8 mouse cellular contexts compared by ENCODE assay signal in genomic region chr9:62295006-62295698, GRCm38 (mm10). TPM values are rescaled to one million over a fixed set of nuclear protein-coding genes. Genes with fewer than 3 reads are reported as not detected.
DNase-seq lines count a peak whose midpoint lies in the region; ATAC-seq and TF ChIP-seq lines count a peak whose summit lies in the region.

No protein-coding gene starts in this region.

- H3K27ac ChIP-seq in midbrain, embryonic 14.5 days (replicated peaks; ENCODE audit: low read depth, low read length): no peak overlapping the region
- no peak overlapping the region for H3K27ac ChIP-seq in midbrain, embryonic 13.5 days
- no peak overlapping the region for H3K27ac ChIP-seq in limb, embryonic 14.5 days (replicated peaks; ENCODE audit: low read depth, low read length)

- no peaks in the 10 kb centered on the region for H3K9me3 ChIP-seq in midbrain, embryonic 14.5 days (ENCODE audit: control insufficient read depth, low read length)
- no peaks in the 10 kb centered on the region for H3K9me3 ChIP-seq in midbrain, embryonic 13.5 days
- H3K9me3 ChIP-seq in limb, embryonic 14.5 days (ENCODE audit: control insufficient read depth, low read length): no peaks in the 10 kb centered on the region

- no peaks in the 10 kb centered on the region for H3K4me1 ChIP-seq in midbrain, embryonic 14.5 days (ENCODE audit: control insufficient read depth, insufficient read depth, low read length)
- H3K4me1 ChIP-seq in midbrain, embryonic 13.5 days (replicated peaks): peaks cover 9% of the 10 kb centered on the region; the same call in 1 of the 2 replicates
- no peaks in the 10 kb centered on the region for H3K4me1 ChIP-seq in limb, embryonic 14.5 days (ENCODE audit: control insufficient read depth, insufficient read depth, low read length)

- peak; percentile 93 for DNase-seq in midbrain, embryonic 14.5 days
- peak; percentile 50 for DNase-seq in c-Kit-negative CD71-positive TER-119-positive erythroid progenitor cells, embryonic 14.5 days (ENCODE audit: low read depth, low spot score)
- peak; percentile 91 for DNase-seq in induced T-regulatory cell, adult 2 months (ENCODE audit: low read depth)
- DNase-seq in limb, embryonic 14.5 days (ENCODE audit: low spot score): peak; percentile 71
- DNase-seq in ovary, postnatal 36 days (ENCODE audit: low spot score): peak; percentile 70
- DNase-seq in thymus, postnatal 14 days: peak; percentile 82

- H3K27me3 ChIP-seq in midbrain, embryonic 14.5 days (ENCODE audit: control insufficient read depth, insufficient read depth, low read length): no peaks in the 10 kb centered on the region
- H3K27me3 ChIP-seq in midbrain, embryonic 13.5 days: no peaks in the 10 kb centered on the region
- no peaks in the 10 kb centered on the region for H3K27me3 ChIP-seq in limb, embryonic 14.5 days (ENCODE audit: control insufficient read depth, insufficient read depth, low read length)

- no peak overlapping the region for H3K4me2 ChIP-seq in midbrain, embryonic 14.5 days (ENCODE audit: low read length)
- no peak overlapping the region for H3K4me2 ChIP-seq in midbrain, embryonic 13.5 days (replicated peaks)
- H3K4me2 ChIP-seq in limb, embryonic 14.5 days (replicated peaks; ENCODE audit: low read depth, low read length, severe bottlenecking): no peak overlapping the region

- 30% methylated on average over 7 of the region's 7 CpGs for WGBS in midbrain, embryonic 14.5 days
- 33% methylated on average over 7 of the region's 7 CpGs for WGBS in midbrain, embryonic 13.5 days
- 32% methylated on average over 7 of the region's 7 CpGs for WGBS in limb, embryonic 14.5 days

- no peak overlapping the region for H3K9ac ChIP-seq in midbrain, embryonic 14.5 days (replicated peaks; ENCODE audit: low read length)
- H3K9ac ChIP-seq in midbrain, embryonic 13.5 days (replicated peaks): no peak overlapping the region
- no peak overlapping the region for H3K9ac ChIP-seq in limb, embryonic 14.5 days (ENCODE audit: low read depth, low read length, severe bottlenecking)

- H3K36me3 ChIP-seq in midbrain, embryonic 14.5 days (ENCODE audit: control insufficient read depth, insufficient read depth, low read length): no peaks in the 10 kb centered on the region
- no peaks in the 10 kb centered on the region for H3K36me3 ChIP-seq in midbrain, embryonic 13.5 days
- H3K36me3 ChIP-seq in limb, embryonic 14.5 days (ENCODE audit: control insufficient read depth, insufficient read depth, low read length): no peaks in the 10 kb centered on the region

- H3K4me3 ChIP-seq in midbrain, embryonic 14.5 days (replicated peaks; ENCODE audit: low read depth, low read length): no peak overlapping the region
- H3K4me3 ChIP-seq in midbrain, embryonic 13.5 days (replicated peaks): no peak overlapping the region
- no peak overlapping the region for H3K4me3 ChIP-seq in limb, embryonic 14.5 days (replicated peaks; ENCODE audit: low read length)

- no peak for TF ChIP-seq POLR2A in limb, embryonic 14.5 days (IDR thresholded peaks at IDR 0.05; ENCODE audit: borderline replicate concordance, extremely low read depth, insufficient read depth, insufficient read length)

- ATAC-seq in midbrain, embryonic 14.5 days (ENCODE audit: low FRiP score, low TSS enrichment): no peak
- ATAC-seq in midbrain, embryonic 13.5 days: no peak
- ATAC-seq in frontal cortex, adult (ENCODE audit: low TSS enrichment): peak; percentile 86; the same call in 1 of the 2 replicates
- no peak for ATAC-seq in limb, embryonic 14.5 days (ENCODE audit: low FRiP score, low read depth)

RNA-seq across cellular contexts. Expression of gene Spesp1, which starts 13.1 kb away (rescaled TPM):
- polyA plus RNA-seq in midbrain, embryonic 14.5 days (2014; fragmentation: Nextera tagmentation; extraction: Ambion mirVana): not detected in 2 replicates
- polyA plus RNA-seq in midbrain, embryonic 13.5 days (2015; fragmentation: Nextera tagmentation; extraction: Ambion mirVana): 0.05 TPM in 1 of 2 replicates, not detected in the other
- polyA plus RNA-seq in limb, embryonic 14.5 days (2012; rRNA removed): not detected in 2 replicates
- polyA plus RNA-seq in limb, embryonic 14.5 days (2014; fragmentation: Nextera tagmentation; extraction: Ambion mirVana): not detected in 2 replicates

RNA-seq across cellular contexts. Expression of gene Anp32a, which starts 45.9 kb away (rescaled TPM):
- 81.0 and 82.1 TPM in 2 replicates for polyA plus RNA-seq in midbrain, embryonic 14.5 days (2014; fragmentation: Nextera tagmentation; extraction: Ambion mirVana)
- polyA plus RNA-seq in midbrain, embryonic 13.5 days (2015; fragmentation: Nextera tagmentation; extraction: Ambion mirVana): 149 and 175 TPM in 2 replicates
- 143 and 468 TPM in 2 replicates for polyA plus RNA-seq in limb, embryonic 14.5 days (2012; rRNA removed)
- 104 and 124 TPM in 2 replicates for polyA plus RNA-seq in limb, embryonic 14.5 days (2014; fragmentation: Nextera tagmentation; extraction: Ambion mirVana)
